Mouse (Mus musculus) CH12.LX (cell line): ENCODE results near the gene Ppp1r18. TPM values are rescaled to one million over a fixed set of nuclear protein-coding genes. Genes with fewer than 3 reads are reported as not detected.

Experiments used
- DNase-seq: peaks from one replicate; pipeline ENCODE4 v3.0.0-alpha.2; 2013; ENCODE audit errors: extremely low read depth
- H3K27ac ChIP-seq: 2 replicates; pipeline ENCODE4 v1.5.1; 2012; ENCODE audit warnings: low read depth, mild to moderate bottlenecking, control low read depth, moderate library complexity; ENCODE audit not compliant: insufficient read depth
- H3K27me3 ChIP-seq: replicated peaks from 2 replicates; pipeline ENCODE3; 2012; ENCODE audit warnings: inconsistent platforms
- H3K36me3 ChIP-seq, 2 experiments: replicated peaks in 1 of 2; 2 replicates each; pipeline versions ENCODE3 to v1.6.1; 2012; ENCODE audit warnings: inconsistent platforms in 1 of 2, low read length in 1 of 2, mild to moderate bottlenecking in 1 of 2, mixed read lengths in 1 of 2, moderate library complexity in 1 of 2; ENCODE audit not compliant: control insufficient read depth in 1 of 2, insufficient read depth in 1 of 2
- H3K4me1 ChIP-seq, 2 experiments: 2 replicates each; pipeline ENCODE4 v1.6.1; 2012; ENCODE audit warnings: inconsistent platforms in 1 of 2, moderate library complexity in 1 of 2; ENCODE audit not compliant: insufficient read depth in 2 of 2, control insufficient read depth in 1 of 2
- H3K4me2 ChIP-seq: 2 replicates; pipeline ENCODE4 v1.6.1; 2012; ENCODE audit warnings: low read depth, mild to moderate bottlenecking, control low read depth; ENCODE audit not compliant: poor library complexity, insufficient read depth, severe bottlenecking
- H3K4me3 ChIP-seq, 3 experiments: fragments of 150-350 bp in 1 of 3; sonication (generic) in 1 of 3; replicated peaks in 1 of 3; 2 replicates each; pipeline versions ENCODE3 to v1.5.1; 2011 to 2012; ENCODE audit warnings: low read depth in 2 of 3, low read length in 2 of 3, mild to moderate bottlenecking in 2 of 3, moderate library complexity in 2 of 3, control low read depth in 1 of 3, improper control_type of control experiment in 1 of 3, inconsistent platforms in 1 of 3, mixed read lengths in 1 of 3; ENCODE audit not compliant: poor library complexity in 1 of 3
- H3K79me2 ChIP-seq: replicated peaks from 2 replicates; pipeline ENCODE4 v1.6.1; 2012; ENCODE audit warnings: mild to moderate bottlenecking, moderate library complexity; ENCODE audit not compliant: control insufficient read depth, poor library complexity, insufficient read depth, severe bottlenecking; ENCODE audit errors: extremely low read depth
- H3K9ac ChIP-seq: 2 replicates; pipeline ENCODE4 v1.6.1; 2012; ENCODE audit warnings: low read depth, mild to moderate bottlenecking, control low read depth, moderate library complexity; ENCODE audit not compliant: insufficient read depth
- H3K9me3 ChIP-seq: replicated peaks from 2 replicates; pipeline ENCODE3; 2012; ENCODE audit warnings: low read length, inconsistent platforms, mixed read lengths
- E2F4 ChIP-seq: IDR thresholded peaks from 2 replicates; pipeline ENCODE4 v1.6.1; 2011; ENCODE audit warnings: low read depth, low read length, improper control_type of control experiment; ENCODE audit not compliant: insufficient replicate concordance
- MAFK ChIP-seq: IDR thresholded peaks from 2 replicates; pipeline ENCODE4 v1.6.1; 2011; ENCODE audit warnings: low read length, improper control_type of control experiment; ENCODE audit not compliant: insufficient replicate concordance
- MAX ChIP-seq: IDR thresholded peaks from 2 replicates; pipeline ENCODE4 v1.6.1; 2011; ENCODE audit warnings: low read length, improper control_type of control experiment
- MAZ ChIP-seq: IDR thresholded peaks from 2 replicates; pipeline ENCODE4 v1.6.1; 2012; ENCODE audit warnings: low read depth, mild to moderate bottlenecking, inconsistent platforms, low read length, improper control_type of control experiment, moderate library complexity
- NRF1 ChIP-seq: IDR thresholded peaks from 2 replicates; pipeline ENCODE4 v1.6.1; 2014; ENCODE audit warnings: low read depth, mild to moderate bottlenecking, inconsistent platforms, low read length, improper control_type of control experiment, moderate library complexity
- POLR2AphosphoS2 ChIP-seq: IDR thresholded peaks from 2 replicates; pipeline ENCODE4 v1.6.1; 2011; ENCODE audit warnings: low read depth, low read length, improper control_type of control experiment
- SIN3A ChIP-seq: IDR thresholded peaks from 2 replicates; pipeline ENCODE4 v1.6.1; 2012; ENCODE audit warnings: low read length, improper control_type of control experiment, inconsistent platforms
- TCF12 ChIP-seq: IDR thresholded peaks from 2 replicates; pipeline ENCODE4 v1.6.1; 2014; ENCODE audit warnings: low read depth, mild to moderate bottlenecking, inconsistent platforms, low read length, improper control_type of control experiment
- UBTF ChIP-seq: IDR thresholded peaks from 2 replicates; pipeline ENCODE4 v1.6.1; 2012; ENCODE audit warnings: low read depth, mild to moderate bottlenecking, inconsistent platforms, low read length, improper control_type of control experiment, moderate library complexity
- ZC3H11A ChIP-seq: IDR thresholded peaks from 2 replicates; pipeline ENCODE4 v1.6.1; 2012; ENCODE audit warnings: low read depth, mild to moderate bottlenecking, inconsistent platforms, low read length, improper control_type of control experiment
- ZMIZ1 ChIP-seq: IDR thresholded peaks from 2 replicates; pipeline ENCODE4 v1.6.1; 2012; ENCODE audit warnings: low read depth, mild to moderate bottlenecking, inconsistent platforms, low read length, improper control_type of control experiment
- dilution Hi-C: fragments of 300-500 bp; cut with MboI; formaldehyde crosslinking; loops from 2 replicates; pipeline ENCODE4 v1.14.3; 2020; ENCODE audit warnings: low sequenced_read_pairs; ENCODE audit not compliant: extremely low pct_unique_long_range_greater_than_20kb, extremely low pct_ligation_motif_present
- in situ Hi-C: fragments of 300-500 bp; cut with MboI; formaldehyde crosslinking; loops from 3 replicates; pipeline ENCODE4 v1.14.3; 2019; ENCODE audit warnings: low sequenced_read_pairs, low pct_ligation_motif_present, low pct_unique_long_range_greater_than_20kb, mixed read lengths
- polyA plus RNA-seq: library from polyadenylated mRNA; unstranded; fragments of >175 nt; gene quantifications from 2 replicates; pipeline ENCODE4 v1.2.1, GENCODE M21; 2012; ENCODE audit warnings: low read depth; ENCODE audit not compliant: insufficient read length
- total RNA-seq, 2 experiments: library from RNA; depleted of rRNA; stranded (reverse); fragments of 300-350 nt in 1 of 2; fragments of >200 nt in 1 of 2; gene quantifications; 2 replicates each; pipeline ENCODE4 v1.2.3; 2012 to 2014

The Ppp1r18 gene
- total and polyA plus RNA-seq, 3 experiments: 8.5 to 50.1 (median 21.4) TPM

DNA sequence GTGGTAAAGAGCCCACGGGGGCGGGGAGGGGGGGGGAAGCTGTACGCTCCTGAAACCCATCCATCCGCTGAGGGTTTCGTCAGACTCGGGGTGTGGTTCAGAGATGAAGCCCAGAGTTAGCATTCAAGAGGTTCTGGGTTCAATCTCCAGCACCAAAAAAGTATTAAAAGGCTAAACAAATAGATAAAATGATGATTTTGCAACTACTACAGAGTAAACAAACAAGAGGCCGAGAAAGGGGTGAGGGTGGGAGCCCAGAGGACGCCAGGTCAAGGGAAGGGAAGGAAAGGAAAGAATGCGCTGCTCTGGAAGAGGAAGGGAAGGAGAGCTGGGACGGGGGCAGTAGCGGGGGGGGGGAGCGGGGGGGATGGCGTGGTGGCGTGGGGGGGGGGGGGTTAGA, 48.7 kb upstream of the Ppp1r18 start:
- Histone ChIP-seq H3K9me3 (no peaks in the 10 kb centered on the region), H3K27me3 (no peaks in the 10 kb centered on the region), H3K4me3 (no peak overlapping the region), H3K79me2 (0 out of 2 replicates have a peak, but pooled peaks cover 1% of the 10 kb centered on the region), H3K36me3 (no peaks in the 10 kb centered on the region), H3K4me1 (peaks cover 25 to 48% of the 10 kb centered on the region in 2 experiments), H3K9ac (no peak overlapping the region), H3K27ac (no peak overlapping the region), H3K4me2 (no peak overlapping the region)
- TF ChIP-seq POLR2AphosphoS2 (no peak), MAX (no peak), MAFK (no peak), E2F4 (no peak), ZC3H11A (no peak), TCF12 (no peak), UBTF (no peak), NRF1 (no peak)
- DNase-seq: no peak
- dilution Hi-C loops (no loop called here), in situ Hi-C loops (no loop called here)

GRCm38 (mm10) chr17:35817226-35817625, 48.2 kb upstream of the Ppp1r18 start:
- Histone ChIP-seq H3K27ac (no peak overlapping the region), H3K79me2 (peaks cover 5% of the 10 kb centered on the region; the same call in 1 of the 2 replicates), H3K4me2 (no peak overlapping the region), H3K4me3 (no peak overlapping the region), H3K9me3 (no peaks in the 10 kb centered on the region), H3K27me3 (no peaks in the 10 kb centered on the region), H3K36me3 (no peaks in the 10 kb centered on the region), H3K9ac (no peak overlapping the region), H3K4me1 (peaks cover 22 to 44% of the 10 kb centered on the region in 2 experiments)
- TF ChIP-seq MAZ: no peak
- no peak for TF ChIP-seq POLR2AphosphoS2
- no peak for TF ChIP-seq SIN3A
- in situ Hi-C loops: no loop called here
- dilution Hi-C loops: no loop called here
- no peak for DNase-seq

DNA sequence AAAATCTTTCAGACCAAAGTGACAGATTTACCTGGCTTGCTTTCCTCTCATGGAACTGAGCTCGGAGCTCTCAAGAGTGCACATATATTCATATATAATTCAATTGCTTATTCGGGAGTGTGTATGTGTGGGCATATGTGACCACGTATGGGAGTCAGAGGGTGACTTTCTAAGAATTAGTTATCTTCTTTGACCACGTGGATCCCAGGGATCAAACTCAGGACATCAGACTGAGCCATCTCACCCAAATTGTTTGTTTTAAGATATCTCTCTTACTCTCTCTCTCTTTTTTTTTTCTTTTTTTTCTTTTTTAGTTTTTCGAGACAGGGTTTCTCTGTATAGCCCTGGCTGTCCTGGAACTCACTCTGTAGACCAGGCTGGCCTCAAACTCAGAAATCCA, 45.3 kb upstream of the Ppp1r18 start:
- TF ChIP-seq E2F4 (no peak), ZMIZ1 (no peak)
- H3K9ac ChIP-seq: no peak overlapping the region
- H3K4me1 ChIP-seq: peaks cover 0 to 24% of the 10 kb centered on the region in 2 experiments; a peak in 2 of 4 replicates
- DNase-seq: no peak
- H3K27ac ChIP-seq: no peak overlapping the region
- dilution Hi-C loops: no loop called here
- in situ Hi-C loops: no loop called here
- no peaks in the 10 kb centered on the region for H3K27me3 ChIP-seq
- no peak overlapping the region for H3K4me3 ChIP-seq
- no peak overlapping the region for H3K4me2 ChIP-seq
- H3K36me3 ChIP-seq: peaks cover 0 to 8% of the 10 kb centered on the region in 2 experiments
- peaks cover 5% of the 10 kb centered on the region; the same call in 1 of the 2 replicates for H3K79me2 ChIP-seq
- no peaks in the 10 kb centered on the region for H3K9me3 ChIP-seq
